Mouse (Mus musculus) right cerebral cortex, adult 2 months (tissue): ENCODE measurements at regions not wholly inside any gene's neighbourhood (a gene's known extent, or its start where the extent isn't known, plus 50 kb on each side); places are given as distances from the start of the nearest gene placed in this dataset.

Experiments used
- DNase-seq, 2 experiments: peaks; one replicate each; pipeline ENCODE4 v3.0.0; 2021 to 2022; ENCODE audit warnings: low spot score in 2 of 2

GRCm38 (mm10) chr12:77135661-77136060 lies 102.3 kb upstream of the Fut8 start:
- no peak for DNase-seq

DNA sequence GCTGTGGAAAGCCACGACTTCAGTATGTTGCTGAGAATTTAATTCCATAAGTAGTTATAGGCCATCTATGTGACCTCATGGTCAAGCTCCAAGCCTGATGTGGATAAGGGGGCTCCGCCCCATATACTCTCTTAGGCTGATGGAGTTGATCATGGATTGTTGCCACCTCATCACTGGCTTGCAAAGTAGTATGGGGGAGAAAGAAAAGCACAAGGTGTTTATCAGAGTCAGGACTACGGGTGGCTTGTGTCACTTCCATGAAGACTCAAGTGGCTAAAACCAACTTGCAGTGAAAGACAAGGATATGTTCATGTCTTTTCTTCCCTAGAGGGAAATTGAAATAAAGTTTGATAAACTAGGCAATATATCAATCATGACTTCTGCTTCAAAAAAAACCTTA lies 102.9 kb upstream of the Fut8 start:
- DNase-seq: no peak

DNA sequence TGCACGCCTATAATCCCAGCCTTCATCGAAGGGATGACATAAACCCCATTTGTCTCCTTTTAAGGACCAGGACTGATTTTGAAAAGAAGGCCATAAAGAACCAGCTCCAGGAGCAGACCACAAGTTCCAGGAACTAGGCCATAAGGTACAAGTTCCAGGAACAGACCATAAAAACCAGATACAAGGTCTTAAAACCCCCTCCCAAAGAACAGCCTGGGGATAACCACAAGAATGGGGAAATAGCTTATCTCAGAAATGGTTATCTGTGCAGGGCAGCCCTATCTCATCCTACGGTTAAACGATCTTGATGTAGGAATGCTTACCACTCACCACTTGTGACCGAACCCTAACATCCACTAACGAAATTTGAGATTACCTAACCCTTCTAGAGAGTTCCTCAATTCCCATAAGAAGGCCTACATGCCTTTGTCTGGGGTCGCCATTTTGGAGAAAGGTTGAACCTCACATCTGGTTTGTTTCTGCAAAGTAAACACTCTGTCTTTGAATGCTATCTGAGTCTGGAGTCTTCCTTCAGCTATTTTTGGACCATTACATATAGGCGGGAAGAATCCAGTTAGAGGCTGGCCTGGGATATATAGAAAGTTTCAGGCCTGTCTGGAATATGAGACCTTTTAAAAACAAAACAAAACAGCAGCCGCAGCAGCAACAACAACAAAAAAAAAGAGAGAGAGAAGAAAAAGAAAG lies 103.5 kb upstream of the Fut8 start:
- no peak for DNase-seq

GRCm38 (mm10) chr12:77133465-77134305 lies 104.2 kb upstream of the Fut8 start:
- DNase-seq: no peak

GRCm38 (mm10) chr12:77131328-77131727 lies 106.6 kb upstream of the Fut8 start:
- DNase-seq: no peak

DNA sequence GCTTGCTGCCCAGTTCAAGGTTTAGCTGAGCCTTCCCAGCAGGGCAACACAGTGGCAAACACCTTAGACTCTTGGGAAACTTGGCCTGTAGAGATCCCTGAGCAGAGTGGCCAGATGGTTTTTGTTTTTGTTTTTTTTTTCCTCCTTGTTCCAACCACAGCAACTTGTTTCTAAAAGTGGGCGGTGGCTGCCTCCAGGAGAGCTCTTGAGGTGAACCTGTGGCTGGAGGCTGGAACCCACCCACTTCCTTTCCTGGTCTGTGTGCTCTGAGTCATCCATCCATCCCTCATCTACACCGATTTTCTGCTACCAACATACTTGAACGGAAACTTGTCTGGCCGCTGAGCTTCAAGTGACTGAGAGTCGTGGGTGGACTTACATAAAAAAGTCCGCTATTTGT lies 107.4 kb upstream of the Fut8 start:
- DNase-seq: peak; percentile 18 to 27

- DNase-seq: no peak
Observed at GRCm38 (mm10) chr12:77124267-77124666, 113.7 kb upstream of the Fut8 start.

GRCm38 (mm10) chr12:77113516-77113915 lies 124.4 kb upstream of the Fut8 start:
- DNase-seq: no peak

DNA sequence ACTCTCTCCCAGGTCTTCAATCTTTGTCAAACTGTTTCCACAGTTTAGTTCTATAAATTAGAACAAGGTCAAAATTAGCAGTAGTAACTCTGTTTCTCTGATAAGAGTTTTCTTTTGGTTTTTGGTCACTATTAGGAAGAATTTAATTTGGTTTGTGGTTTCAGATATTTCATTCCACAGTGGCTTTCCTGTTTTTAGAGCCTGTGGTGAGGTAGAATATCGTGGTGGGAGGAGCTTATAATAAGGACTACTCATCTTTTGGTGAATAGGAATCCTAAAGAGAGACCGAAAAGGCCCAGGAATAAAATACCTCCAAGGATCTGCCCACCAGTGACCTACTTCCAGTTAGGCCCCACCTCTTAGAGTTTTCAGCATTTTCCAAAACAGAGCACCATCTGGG lies 125.8 kb upstream of the Fut8 start:
- DNase-seq: no peak

DNA sequence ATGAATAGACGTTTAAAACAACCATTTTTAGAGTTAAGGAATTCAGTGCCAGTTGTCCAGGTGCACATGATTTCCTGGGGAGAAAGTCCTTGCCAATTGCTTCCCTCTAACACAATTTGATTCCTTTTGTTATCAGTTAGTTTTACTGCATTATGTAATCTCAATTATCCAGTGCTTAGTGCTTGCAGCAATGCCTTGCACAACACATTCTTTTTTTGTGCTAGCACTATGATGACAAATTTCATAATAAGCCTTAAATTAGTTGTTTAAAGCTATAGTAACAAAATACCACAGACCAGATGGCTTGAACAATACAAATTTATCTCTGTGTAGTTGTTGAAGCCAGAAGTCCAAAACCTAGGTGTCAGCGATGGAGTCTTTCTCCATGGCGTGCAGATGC lies 130.7 kb upstream of the Fut8 start:
- DNase-seq: no peak

DNA sequence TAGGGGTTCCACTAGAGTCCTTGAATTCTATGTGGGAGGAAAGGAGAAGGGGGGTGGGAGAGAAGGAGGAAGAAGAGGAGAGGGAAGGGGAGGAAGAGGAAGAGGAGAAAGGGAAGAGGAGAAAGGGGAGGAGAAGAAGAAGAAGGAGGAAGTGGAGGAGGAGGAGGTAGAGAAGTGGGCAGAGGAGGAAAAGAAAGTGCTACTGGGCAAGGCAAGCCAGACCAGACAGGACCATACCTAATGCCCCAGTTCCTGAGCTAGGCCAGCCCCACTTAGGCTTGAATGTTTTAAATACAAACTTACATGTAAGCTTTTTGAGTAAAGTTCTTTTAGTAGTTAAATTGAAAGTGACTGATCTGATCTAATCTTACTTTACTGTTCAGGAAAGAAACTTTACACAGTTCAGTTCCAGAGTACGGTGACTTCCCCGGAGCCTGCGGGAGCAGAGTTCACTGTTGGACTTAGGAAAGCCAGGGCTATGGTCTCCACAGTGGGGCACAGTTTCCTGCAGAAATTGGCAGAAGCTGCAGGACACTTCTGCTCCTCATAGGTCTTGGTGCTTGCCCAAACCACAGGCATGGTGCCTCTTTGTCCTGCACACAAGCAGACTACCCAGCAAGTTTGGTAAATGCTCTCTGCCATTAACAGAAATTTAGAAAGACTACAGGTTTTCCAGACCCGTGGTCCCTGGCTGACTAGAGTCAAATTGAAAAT lies 131.9 kb upstream of the Fut8 start:
- DNase-seq: no peak

- DNase-seq: no peak
Observed at GRCm38 (mm10) chr12:77100482-77100881, 137.4 kb upstream of the Fut8 start.

DNA sequence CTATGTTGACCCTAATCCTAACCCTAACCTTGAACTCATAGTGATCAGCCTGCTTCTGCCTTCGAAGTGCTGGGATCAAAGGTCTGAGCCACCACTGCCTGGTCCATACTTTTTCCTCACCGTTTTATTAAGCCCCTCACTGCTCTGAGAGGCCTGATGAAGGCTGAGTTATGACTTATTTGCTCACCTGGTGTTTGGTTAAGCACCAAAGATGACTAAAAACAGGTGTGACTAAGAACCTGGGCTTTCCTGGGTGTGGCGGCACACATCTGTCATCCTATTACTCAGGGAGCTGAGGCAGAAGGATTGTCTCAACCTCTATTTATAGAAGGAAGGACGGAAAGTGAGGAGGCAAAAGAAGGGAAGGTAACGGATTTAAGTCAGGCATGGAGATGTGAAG lies 137.5 kb upstream of the Max start:
- DNase-seq: no peak

GRCm38 (mm10) chr12:77098821-77099220 lies 136.8 kb upstream of the Max start:
- DNase-seq: peak; percentile 45 to 49

GRCm38 (mm10) chr12:77097831-77098230 lies 135.8 kb upstream of the Max start:
- no peak for DNase-seq

- no peak for DNase-seq
Observed at GRCm38 (mm10) chr12:77096461-77096860, 134.5 kb upstream of the Max start.

DNA sequence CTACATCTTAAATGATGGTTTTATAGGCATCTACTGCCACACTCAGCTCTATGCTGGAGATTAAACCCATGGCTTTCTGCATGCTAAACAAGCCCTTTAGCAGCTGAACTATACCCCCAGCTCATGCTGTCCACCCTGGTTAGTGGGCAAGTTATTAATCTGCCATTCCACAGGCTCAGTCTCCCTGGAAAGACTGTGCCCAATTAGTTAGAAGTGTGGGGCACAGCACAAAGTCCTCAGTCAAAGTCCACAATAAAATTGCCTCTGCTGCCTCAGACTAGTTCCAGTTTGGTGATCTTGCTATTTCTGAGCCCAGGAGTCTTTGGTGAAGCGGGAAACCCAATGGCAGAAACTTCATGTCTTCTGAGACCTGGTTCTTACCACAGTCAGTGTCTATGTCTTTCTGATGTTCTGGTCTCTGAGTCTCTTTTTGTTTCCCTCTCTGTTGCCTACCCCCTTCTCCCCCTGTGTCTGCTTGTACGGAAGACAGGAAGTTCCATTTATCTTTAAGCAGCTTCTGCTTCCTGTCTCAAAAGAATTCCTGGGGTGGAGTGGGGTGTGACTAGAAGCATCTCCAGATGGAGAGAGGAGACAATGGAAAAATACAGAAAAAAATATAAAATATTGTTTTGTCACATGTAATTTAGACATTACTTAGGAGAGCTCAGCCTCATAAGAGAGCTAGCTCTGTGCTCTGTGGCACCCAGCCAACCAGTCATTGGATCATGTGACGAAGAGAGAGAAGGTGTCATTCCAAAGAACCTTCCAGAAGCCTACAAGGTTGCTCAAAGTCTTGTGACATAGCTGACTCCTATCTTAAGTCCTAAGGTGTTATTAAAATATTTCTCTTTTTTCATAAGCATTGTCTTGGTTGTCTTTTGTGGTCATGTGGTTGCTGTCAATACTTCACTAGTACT lies 133.3 kb upstream of the Max start:
- no peak for DNase-seq

- no peak for DNase-seq
Observed at GRCm38 (mm10) chr12:77094168-77094567, 132.2 kb upstream of the Max start.

DNA sequence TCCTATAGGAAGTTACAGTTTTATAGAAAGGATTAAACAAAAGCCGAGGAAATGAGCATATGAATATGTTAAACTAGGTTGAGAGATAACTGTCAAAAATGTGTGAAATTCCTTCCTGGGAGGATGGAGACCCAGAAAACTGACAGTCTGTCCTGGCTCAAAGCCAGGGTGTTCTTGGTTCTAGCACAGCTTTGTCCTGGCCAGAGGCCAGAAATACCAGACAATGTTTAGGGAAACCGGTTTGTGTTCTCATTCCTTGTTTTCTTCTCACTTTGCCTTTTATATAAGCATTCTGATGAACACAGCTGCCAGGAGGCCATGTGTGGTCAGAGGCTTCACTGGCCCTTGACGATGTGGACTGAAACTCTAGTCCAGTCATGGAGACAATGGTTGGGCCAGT lies 130.7 kb upstream of the Max start:
- peak; percentile 12 to 13 for DNase-seq

GRCm38 (mm10) chr12:77092143-77092542 lies 130.1 kb upstream of the Max start:
- DNase-seq: no peak

- no peak for DNase-seq
Observed at GRCm38 (mm10) chr12:77091700-77092099, 129.7 kb upstream of the Max start.

- no peak for DNase-seq
Observed at GRCm38 (mm10) chr12:77090525-77090924, 128.5 kb upstream of the Max start.
